Comparison of ENCODE assay signal across 8 mouse cellular contexts in genomic region chr9:118927501-118927900, GRCm38 (mm10). TPM values are rescaled to one million over a fixed set of nuclear protein-coding genes. Genes with fewer than 3 reads are reported as not detected.
DNase-seq lines count a peak whose midpoint lies in the region; ATAC-seq and TF ChIP-seq lines count a peak whose summit lies in the region.

No protein-coding gene starts in this region.

- no peaks in the 10 kb centered on the region for H3K27me3 ChIP-seq in forebrain, embryonic 15.5 days
- no peaks in the 10 kb centered on the region; the same call in 1 of the 2 replicates for H3K27me3 ChIP-seq in midbrain, embryonic 11.5 days (ENCODE audit: control insufficient read depth, insufficient read depth, low read length)

- H3K27ac ChIP-seq in bone marrow, adult 2 months (ENCODE audit: control insufficient read depth, insufficient read depth, low read depth, low read length, poor library complexity) = no peak overlapping the region
- no peak overlapping the region for H3K27ac ChIP-seq in forebrain, embryonic 15.5 days (replicated peaks)
- H3K27ac ChIP-seq in midbrain, embryonic 11.5 days (ENCODE audit: low read depth, low read length) = no peak overlapping the region

- no peak for TF ChIP-seq CTCF in bone marrow, adult 2 months (IDR thresholded peaks at IDR 0.05; ENCODE audit: control insufficient read depth, insufficient read depth, low read length)

- intact Hi-C loops in heart, postnatal 10 days (cut with DNase I) = loop anchor here (5.0 kb wide), 1 partner anchor 55 kb away; no protein-coding TSS in a partner anchor

- peak overlapping the region; percentile 84 for H3K9ac ChIP-seq in forebrain, embryonic 15.5 days (replicated peaks)
- no peak overlapping the region for H3K9ac ChIP-seq in midbrain, embryonic 11.5 days (ENCODE audit: low read length)

- peak overlapping the region; percentile 81 for H3K4me3 ChIP-seq in bone marrow, adult 2 months (replicated peaks; ENCODE audit: control insufficient read depth, low read depth, low read length)
- H3K4me3 ChIP-seq in forebrain, embryonic 15.5 days = peak overlapping the region; percentile 75
- peak overlapping the region; percentile 63 for H3K4me3 ChIP-seq in midbrain, embryonic 11.5 days (ENCODE audit: low read depth, low read length)

- WGBS in bone marrow, adult 2 months = 4% methylated on average over 8 of the region's 8 CpGs
- WGBS in forebrain, embryonic 15.5 days = 28% methylated on average over 8 of the region's 8 CpGs
- 56% methylated on average over 8 of the region's 8 CpGs for WGBS in midbrain, embryonic 11.5 days

- DNase-seq in heart, adult 11 months = peak; percentile 94
- no peak for DNase-seq in heart, postnatal 10 days
- DNase-seq in layer of hippocampus, adult 9-11 months = peak; percentile 53
- DNase-seq in midbrain, embryonic 11.5 days (ENCODE audit: low spot score, missing footprints) = peak; percentile 86
- no peak for DNase-seq in urinary bladder, postnatal 14 days (ENCODE audit: low spot score)
- DNase-seq in cerebellum, postnatal 36 days = no peak

- H3K4me2 ChIP-seq in forebrain, embryonic 15.5 days (replicated peaks) = peak overlapping the region; percentile 92
- peak overlapping the region; percentile 97 for H3K4me2 ChIP-seq in midbrain, embryonic 11.5 days

- H3K4me1 ChIP-seq in bone marrow, adult 2 months (ENCODE audit: control insufficient read depth, insufficient read depth, low read length) = peaks cover 1% of the 10 kb centered on the region; the same call in 1 of the 2 replicates
- peaks cover 31% of the 10 kb centered on the region for H3K4me1 ChIP-seq in forebrain, embryonic 15.5 days
- peaks cover 17% of the 10 kb centered on the region; the same call in 1 of the 2 replicates for H3K4me1 ChIP-seq in midbrain, embryonic 11.5 days (ENCODE audit: control insufficient read depth, insufficient read depth, low read length)

- TF ChIP-seq POLR2A in bone marrow, adult 2 months (IDR thresholded peaks at IDR 0.05; ENCODE audit: borderline replicate concordance, control insufficient read depth, low read depth, low read length) = no peak

- H3K36me3 ChIP-seq in forebrain, embryonic 15.5 days = no peaks in the 10 kb centered on the region
- H3K36me3 ChIP-seq in midbrain, embryonic 11.5 days (ENCODE audit: control insufficient read depth, insufficient read depth, low read length) = no peaks in the 10 kb centered on the region

- ATAC-seq in forebrain, embryonic 15.5 days (replicated peaks) = no peak; the same call in 1 of the 2 replicates
- ATAC-seq in midbrain, embryonic 11.5 days (ENCODE audit: low FRiP score) = no peak

- no peaks in the 10 kb centered on the region for H3K9me3 ChIP-seq in forebrain, embryonic 15.5 days
- no peaks in the 10 kb centered on the region for H3K9me3 ChIP-seq in midbrain, embryonic 11.5 days (ENCODE audit: control insufficient read depth, low read length)

RNA-seq across cellular contexts. Expression of gene Ctdspl, which starts 1.2 kb away (rescaled TPM):
- total RNA-seq in heart, postnatal 10 days (2021) = 10 to 100 TPM; 16.0 to 17.5 TPM
- polyA plus RNA-seq in bone marrow, adult 2 months (2011; ENCODE audit: insufficient read depth, insufficient read length, low replicate concordance, missing spikeins) = 4.4 and 6.7 TPM in 2 replicates
- 5.6 and 7.7 TPM in 2 replicates for polyA plus RNA-seq in forebrain, embryonic 15.5 days (2015; fragmentation: Nextera tagmentation; extraction: Ambion mirVana)
- 4.9 and 5.5 TPM in 2 replicates for polyA plus RNA-seq in midbrain, embryonic 11.5 days (2014; fragmentation: Nextera tagmentation; extraction: Ambion mirVana)

Comparison
In these comparisons a context has a peak if more than half of its experiments do, and no peak if none do; other contexts are left out.
1. DNase-seq: peak in heart, adult 11 months (single experiment), layer of hippocampus, adult 9-11 months (single experiment) and midbrain, embryonic 11.5 days (single experiment); none in heart, postnatal 10 days (0 of 2), urinary bladder, postnatal 14 days (single experiment) and cerebellum, postnatal 36 days (0 of 2).
2. Peak in every context shown above with its lines, with median percentiles within 50 percentile points of each other: H3K4me3 ChIP-seq.